Mouse (Mus musculus) testis, adult 2 months (tissue): ENCODE measurements around the gene Ube2o.

Source experiments
- CTCF ChIP-seq: fragments of 200-500 bp; IDR thresholded peaks from 2 replicates; pipeline ENCODE4 v1.5.1; 2012; ENCODE audit warnings: low read depth, mild to moderate bottlenecking, inconsistent platforms, low read length, moderate library complexity; ENCODE audit not compliant: control insufficient read depth, insufficient read depth, insufficient replicate concordance
- POLR2A ChIP-seq: fragments of 200-500 bp; IDR thresholded peaks from 2 replicates; pipeline ENCODE4 v1.6.1; 2012; ENCODE audit warnings: low read depth, mild to moderate bottlenecking, inconsistent platforms, low read length, moderate library complexity; ENCODE audit not compliant: control insufficient read depth

- TF ChIP-seq CTCF: no peak
- no peak for TF ChIP-seq POLR2A
These were observed 18.0 kb upstream of the Ube2o start for GRCm38 (mm10) chr11:116599230-116599629.
